Mouse (Mus musculus) liver, embryonic 14.5 days (tissue): ENCODE data around the gene 4930426L09Rik.

Source experiments
- CTCF ChIP-seq: IDR thresholded peaks from 2 replicates; pipeline ENCODE4 v1.5.1; 2016; ENCODE audit warnings: antibody characterized with exemption, low read depth, control low read depth
- EP300 ChIP-seq: IDR thresholded peaks from 2 replicates; pipeline ENCODE4 v1.6.1; 2016; ENCODE audit warnings: antibody characterized with exemption, low read depth

DNA sequence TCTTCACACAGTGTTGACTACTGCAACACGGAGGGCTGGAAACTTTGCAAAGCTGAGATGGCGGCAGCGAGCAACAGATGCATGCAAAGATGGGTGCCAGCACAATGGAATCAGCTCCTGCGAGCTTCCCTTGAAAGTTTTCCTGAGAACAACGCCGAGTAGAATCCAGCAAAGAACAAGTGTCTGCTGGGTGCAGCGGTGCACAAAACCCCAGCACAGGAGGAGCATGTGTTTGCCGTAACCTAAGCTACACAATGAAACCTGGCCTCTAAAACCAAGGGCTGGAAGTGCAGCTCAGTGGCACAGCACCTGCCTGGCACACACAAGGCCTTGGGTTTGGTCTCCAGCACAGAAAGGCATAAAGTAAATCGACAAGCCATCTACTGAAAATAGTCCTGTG, 40.1 kb upstream of the 4930426L09Rik start:
- no peak for TF ChIP-seq EP300
- TF ChIP-seq CTCF = no peak
